Mouse (Mus musculus) neural tube, embryonic 11.5 days (tissue): ENCODE measurements around the gene Spock2. TPM values are rescaled to one million over a fixed set of nuclear protein-coding genes. Genes with fewer than 3 reads are reported as not detected.

Experiments
- ATAC-seq: fragments of 200-750 bp; cut with Nextera tagmentation; 2 replicates; pipeline ENCODE4 v1.8.0; 2017; ENCODE audit warnings: moderate number of reproducible peaks, mild to moderate bottlenecking, moderate TSS enrichment, moderate library complexity; ENCODE audit not compliant: insufficient read depth, low FRiP score, low TSS enrichment
- DNase-seq: peaks from one replicate; pipeline ENCODE4 v3.0.0-alpha.2; 2015; ENCODE audit warnings: low spot score
- H3K27ac ChIP-seq: fragments of 300-500 bp; sonication (generic); 2 replicates; pipeline ENCODE4 v1.5.1; 2014; ENCODE audit warnings: low read depth, mild to moderate bottlenecking, low read length
- H3K27me3 ChIP-seq: fragments of 300-500 bp; sonication (generic); 2 replicates; pipeline ENCODE4 v1.6.1; 2014; ENCODE audit warnings: mild to moderate bottlenecking, low read length, mixed read lengths; ENCODE audit not compliant: control insufficient read depth, insufficient read depth
- H3K36me3 ChIP-seq: fragments of 300-500 bp; sonication (generic); 2 replicates; pipeline ENCODE4 v1.6.1; 2014; ENCODE audit warnings: mild to moderate bottlenecking, low read length, moderate library complexity, mixed read lengths; ENCODE audit not compliant: control insufficient read depth, insufficient read depth
- H3K4me1 ChIP-seq: fragments of 300-500 bp; sonication (generic); 2 replicates; pipeline ENCODE4 v1.6.1; 2014; ENCODE audit warnings: low read length, mixed read lengths; ENCODE audit not compliant: control insufficient read depth, insufficient read depth
- H3K4me2 ChIP-seq: fragments of 300-500 bp; sonication (generic); 2 replicates; pipeline ENCODE4 v1.6.1; 2014; ENCODE audit warnings: low read depth, mild to moderate bottlenecking, moderate library complexity
- H3K4me3 ChIP-seq: fragments of 300-500 bp; sonication (generic); 2 replicates; pipeline ENCODE4 v1.5.1; 2014; ENCODE audit warnings: low read depth, low read length
- H3K9ac ChIP-seq: fragments of 300-500 bp; sonication (generic); 2 replicates; pipeline ENCODE4 v1.6.1; 2014; ENCODE audit warnings: mild to moderate bottlenecking, low read length
- H3K9me3 ChIP-seq: fragments of 300-500 bp; sonication (generic); 2 replicates; pipeline ENCODE4 v1.6.1; 2016; ENCODE audit warnings: low read length; ENCODE audit not compliant: control insufficient read depth
- WGBS: fragments of 180-500 bp; shearing (Covaris S2); extraction: QIAGEN DNeasy Blood & Tissue Kit; methylation state at CpG from one replicate; pipeline ENCODE4 v1.1.7; 2014; 5-methylcytosine and 5-hydroxymethylcytosine counted together
- polyA plus RNA-seq: library from polyadenylated mRNA; unstranded; fragments of >200 nt; fragmentation: Nextera tagmentation; extraction: Ambion mirVana; gene quantifications from 2 replicates; pipeline ENCODE4 v1.2.1, GENCODE M21; 2014

The Spock2 gene
- polyA plus RNA-seq, 1 experiment from 2014 or later: 40.1 TPM

GRCm38 (mm10) chr10:60080601-60080981 lies 25.4 kb upstream of the Spock2 start:
- Histone ChIP-seq H3K9ac (no peak overlapping the region), H3K27ac (no peak overlapping the region), H3K27me3 (no peaks in the 10 kb centered on the region), H3K4me1 (peaks cover 3% of the 10 kb centered on the region; the same call in 1 of the 2 replicates), H3K4me2 (no peak overlapping the region), H3K9me3 (no peaks in the 10 kb centered on the region), H3K36me3 (no peaks in the 10 kb centered on the region), H3K4me3 (no peak overlapping the region)
- no peak for DNase-seq
- ATAC-seq: no peak
- WGBS: 62% methylated on average over 5 of the region's 5 CpGs

GRCm38 (mm10) chr10:60080982-60081825 lies 24.8 kb upstream of the Spock2 start:
- ATAC-seq (no peak), DNase-seq (no peak)
- Histone ChIP-seq H3K4me1 (peaks cover 3% of the 10 kb centered on the region; the same call in 1 of the 2 replicates), H3K27me3 (no peaks in the 10 kb centered on the region), H3K4me3 (no peak overlapping the region), H3K9me3 (no peaks in the 10 kb centered on the region), H3K36me3 (no peaks in the 10 kb centered on the region), H3K9ac (no peak overlapping the region), H3K4me2 (no peak overlapping the region), H3K27ac (no peak overlapping the region)
- 64% methylated on average over 21 of the region's 21 CpGs for WGBS

GRCm38 (mm10) chr10:60081905-60082304 lies 24.1 kb upstream of the Spock2 start:
- Histone ChIP-seq H3K4me3 (no peak overlapping the region), H3K27ac (no peak overlapping the region), H3K4me2 (no peak overlapping the region), H3K36me3 (no peaks in the 10 kb centered on the region), H3K9me3 (no peaks in the 10 kb centered on the region), H3K4me1 (peaks cover 3% of the 10 kb centered on the region; the same call in 1 of the 2 replicates), H3K9ac (no peak overlapping the region), H3K27me3 (no peaks in the 10 kb centered on the region)
- DNase-seq (no peak), ATAC-seq (no peak)
- WGBS: 63% methylated on average over 5 of the region's 5 CpGs

GRCm38 (mm10) chr10:60084065-60084464 lies 22.0 kb upstream of the Spock2 start:
- Histone ChIP-seq H3K4me3 (no peak overlapping the region), H3K36me3 (no peaks in the 10 kb centered on the region), H3K9me3 (no peaks in the 10 kb centered on the region), H3K27me3 (no peaks in the 10 kb centered on the region), H3K4me2 (no peak overlapping the region), H3K4me1 (peaks cover 3% of the 10 kb centered on the region; the same call in 1 of the 2 replicates), H3K9ac (no peak overlapping the region), H3K27ac (no peak overlapping the region)
- ATAC-seq: no peak
- peak; percentile 2 for DNase-seq
- 95% methylated on average over 4 of the region's 4 CpGs for WGBS

- ATAC-seq (no peak), DNase-seq (no peak)
- no peak overlapping the region for H3K27ac ChIP-seq
- H3K4me1 ChIP-seq: no peaks in the 10 kb centered on the region
- no peaks in the 10 kb centered on the region for H3K36me3 ChIP-seq
- no peaks in the 10 kb centered on the region for H3K9me3 ChIP-seq
- 94% methylated on average over 2 of the region's 2 CpGs for WGBS
- H3K4me2 ChIP-seq: no peak overlapping the region
- no peaks in the 10 kb centered on the region for H3K27me3 ChIP-seq
- H3K9ac ChIP-seq: no peak overlapping the region
- H3K4me3 ChIP-seq: no peak overlapping the region
Observed at GRCm38 (mm10) chr10:60092311-60092710, 13.7 kb upstream of the Spock2 start.

GRCm38 (mm10) chr10:60093751-60094150 lies 12.3 kb upstream of the Spock2 start:
- no peaks in the 10 kb centered on the region for H3K9me3 ChIP-seq
- H3K4me3 ChIP-seq: no peak overlapping the region
- no peaks in the 10 kb centered on the region for H3K4me1 ChIP-seq
- WGBS: 83% methylated on average over 2 of the region's 2 CpGs
- ATAC-seq (no peak), DNase-seq (no peak)
- no peak overlapping the region for H3K9ac ChIP-seq
- no peak overlapping the region for H3K4me2 ChIP-seq
- H3K27me3 ChIP-seq: no peaks in the 10 kb centered on the region
- no peaks in the 10 kb centered on the region for H3K36me3 ChIP-seq
- no peak overlapping the region for H3K27ac ChIP-seq

- Histone ChIP-seq H3K4me1 (no peaks in the 10 kb centered on the region), H3K9me3 (no peaks in the 10 kb centered on the region), H3K9ac (no peak overlapping the region), H3K4me2 (no peak overlapping the region), H3K27me3 (no peaks in the 10 kb centered on the region), H3K36me3 (no peaks in the 10 kb centered on the region), H3K27ac (no peak overlapping the region), H3K4me3 (no peak overlapping the region)
- WGBS: 99% methylated on average over 2 of the region's 2 CpGs
- no peak for DNase-seq
- ATAC-seq: no peak
Observed at GRCm38 (mm10) chr10:60095558-60095957, 10.5 kb upstream of the Spock2 start.

GRCm38 (mm10) chr10:60096302-60096701 lies 9.7 kb upstream of the Spock2 start:
- WGBS: 47% methylated on average over 1 of the region's 1 CpGs
- Histone ChIP-seq H3K9ac (no peak overlapping the region), H3K27ac (no peak overlapping the region), H3K4me1 (no peaks in the 10 kb centered on the region), H3K27me3 (no peaks in the 10 kb centered on the region), H3K4me2 (no peak overlapping the region), H3K4me3 (no peak overlapping the region), H3K9me3 (no peaks in the 10 kb centered on the region), H3K36me3 (no peaks in the 10 kb centered on the region)
- ATAC-seq (no peak), DNase-seq (no peak)

GRCm38 (mm10) chr10:60097146-60097545 lies 8.9 kb upstream of the Spock2 start:
- Histone ChIP-seq H3K4me3 (no peak overlapping the region), H3K9ac (no peak overlapping the region), H3K27ac (no peak overlapping the region), H3K36me3 (no peaks in the 10 kb centered on the region), H3K27me3 (no peaks in the 10 kb centered on the region), H3K4me1 (no peaks in the 10 kb centered on the region), H3K4me2 (no peak overlapping the region), H3K9me3 (no peaks in the 10 kb centered on the region)
- 93% methylated on average over 9 of the region's 9 CpGs for WGBS
- no peak for DNase-seq
- no peak for ATAC-seq
